ENCODE assay signal across 22 mouse cellular contexts in genomic region chr5:123127031-123127430, GRCm38 (mm10). TPM values are rescaled to one million over a fixed set of nuclear protein-coding genes. Genes with fewer than 3 reads are reported as not detected.
"Had no signal": no experiment of that assay in that cellular context is flagged by ENCODE, and none has a peak within 500 bp of the region (broad histone marks: within the 10 kb centered on the region; RNA-seq: fewer than 3 reads in every experiment).

No protein-coding gene starts in this region.

- H3K4me3 ChIP-seq: intestine, embryonic 15.5 days; layer of hippocampus, adult 2 months; limb, embryonic 12.5 days; liver, embryonic 13.5 days; lung, embryonic 15.5 days; midbrain, embryonic 13.5 days; stomach, embryonic 15.5 days had no signal

- H3K27me3 ChIP-seq: intestine, embryonic 15.5 days; limb, embryonic 12.5 days; lung, embryonic 15.5 days; midbrain, embryonic 13.5 days; stomach, embryonic 15.5 days had no signal

- H3K9ac ChIP-seq: intestine, embryonic 15.5 days; limb, embryonic 12.5 days; liver, embryonic 13.5 days; liver, postnatal 0 days; lung, embryonic 15.5 days; midbrain, embryonic 13.5 days; stomach, embryonic 15.5 days had no signal

- H3K9me3 ChIP-seq: intestine, embryonic 15.5 days; lung, embryonic 15.5 days; midbrain, embryonic 13.5 days; stomach, embryonic 15.5 days had no signal

- H3K27ac ChIP-seq: intestine, embryonic 15.5 days; layer of hippocampus, adult 2 months; limb, embryonic 12.5 days; lung, embryonic 15.5 days; midbrain, embryonic 13.5 days; stomach, embryonic 15.5 days had no signal

- DNase-seq: kidney, adult 18-20 months; kidney, postnatal 10 days; kidney, postnatal 4 days; liver; liver, embryonic 13.5 days; liver, postnatal 0 days; lung, postnatal 14 days; right cerebral cortex, postnatal 14 days; thymus, postnatal 36 days had no signal

- H3K36me3 ChIP-seq: intestine, embryonic 15.5 days; liver, embryonic 13.5 days; lung, embryonic 15.5 days; stomach, embryonic 15.5 days had no signal

RNA-seq across cellular contexts. Expression of gene Hpd, which starts 55.5 kb away (rescaled TPM):
- total RNA-seq: layer of hippocampus, adult 2 months; layer of hippocampus, postnatal 14 days; left cerebral cortex, adult 8-10 months; left cerebral cortex, postnatal 36 days; midbrain, postnatal 0 days had no signal
- polyA plus RNA-seq: kidney, embryonic 14.5 days; limb, embryonic 12.5 days; lung, embryonic 15.5 days; macrophage; midbrain, embryonic 13.5 days; midbrain, postnatal 0 days; neural tube, embryonic 14.5 days had no signal
